Mouse (Mus musculus) frontal cortex, adult 2 months (tissue): ENCODE results near the gene Fntb. TPM values are rescaled to one million over a fixed set of nuclear protein-coding genes. Genes with fewer than 3 reads are reported as not detected.

ENCODE experiments used
- DNase-seq, 2 experiments: peaks; one replicate each; pipeline ENCODE4 v3.0.0; 2022; ENCODE audit warnings: low spot score in 1 of 2; ENCODE audit errors: extremely low spot score in 1 of 2
- polyA plus RNA-seq: library from polyadenylated mRNA; depleted of rRNA; stranded (reverse); fragments of >200 nt; gene quantifications from 2 replicates; pipeline ENCODE4 v1.2.3, GENCODE M21; 2012

The Fntb gene
- polyA plus RNA-seq, 1 experiment, result 28.4 TPM

DNA sequence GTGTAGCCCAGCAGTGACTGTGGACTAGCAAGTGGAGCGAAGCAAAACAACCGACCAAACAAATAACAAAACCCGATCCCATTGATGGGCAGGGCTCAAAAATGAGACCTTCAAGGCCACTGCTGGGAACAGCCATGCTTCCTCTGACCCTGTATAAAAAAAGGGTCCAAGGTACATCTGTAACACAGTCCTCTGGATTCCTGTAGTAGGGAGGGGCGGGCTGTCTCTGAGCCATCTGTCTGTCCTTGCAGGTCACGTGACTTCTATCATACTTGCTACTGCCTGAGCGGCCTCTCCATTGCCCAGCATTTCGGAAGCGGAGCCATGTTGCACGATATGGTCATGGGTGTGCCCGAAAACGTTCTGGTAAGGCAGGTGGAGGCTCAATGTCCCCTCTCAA, 150.8 kb downstream of the Fntb start:
- no peak for DNase-seq

DNA sequence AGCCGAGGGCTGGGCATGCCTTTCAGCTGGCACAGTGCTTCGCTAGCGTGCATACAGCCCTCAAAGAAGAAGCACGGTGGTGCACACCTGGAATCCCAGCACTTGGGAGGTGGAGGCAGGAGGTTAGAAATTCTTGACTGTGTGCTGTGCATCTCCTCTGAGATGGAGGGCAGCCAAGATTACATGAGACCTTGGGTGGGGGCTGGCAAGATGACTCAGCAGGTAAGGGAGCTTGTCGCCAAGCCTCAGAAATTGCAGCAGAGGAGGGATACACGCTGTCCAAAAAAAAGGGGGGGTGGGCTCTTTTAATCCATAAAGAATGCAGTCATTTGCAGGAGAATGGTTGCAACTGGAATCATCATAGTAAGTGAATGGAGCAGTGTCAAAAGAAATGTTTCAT, 152.7 kb downstream of the Fntb start:
- no peak for DNase-seq

DNA sequence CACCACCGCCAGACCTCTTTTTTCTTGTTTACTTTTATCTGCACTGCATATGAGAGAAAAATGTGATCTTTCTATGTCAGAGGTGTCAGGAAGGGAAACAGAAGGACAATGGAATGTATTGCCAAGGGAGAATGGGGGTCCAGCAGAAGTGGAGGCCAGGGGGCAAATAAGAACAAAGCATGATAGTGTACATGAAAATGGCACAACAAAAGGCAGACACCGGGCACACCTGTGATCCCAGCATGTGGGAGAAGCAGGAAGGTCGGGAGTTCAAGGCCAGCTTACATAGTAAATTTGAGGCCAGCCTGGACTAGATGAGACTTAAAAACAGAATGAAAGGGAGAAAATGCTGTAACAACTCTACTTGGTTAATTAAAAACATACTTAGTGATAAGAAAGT, 153.5 kb downstream of the Fntb start:
- DNase-seq, result no peak

DNA sequence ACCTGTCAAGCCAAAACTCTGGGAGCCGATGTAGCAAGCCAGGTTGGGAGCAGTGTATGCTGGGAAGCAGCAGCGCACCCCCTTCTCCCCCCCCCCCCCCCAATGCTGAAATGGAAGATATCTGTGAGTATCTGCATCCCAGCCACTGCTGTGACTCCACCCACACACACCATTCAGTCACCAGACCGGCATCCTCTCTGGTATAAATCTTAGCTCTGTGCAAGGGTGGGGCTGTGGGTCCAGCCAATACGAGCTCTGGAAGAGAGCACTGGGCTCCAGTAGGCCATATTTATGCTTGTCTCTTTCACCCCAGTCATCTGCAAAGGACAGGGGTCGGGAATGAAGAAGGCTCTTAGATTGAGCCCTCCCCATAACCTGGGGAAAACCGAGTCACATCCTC, 155.0 kb downstream of the Fntb start:
- no peak for DNase-seq

DNA sequence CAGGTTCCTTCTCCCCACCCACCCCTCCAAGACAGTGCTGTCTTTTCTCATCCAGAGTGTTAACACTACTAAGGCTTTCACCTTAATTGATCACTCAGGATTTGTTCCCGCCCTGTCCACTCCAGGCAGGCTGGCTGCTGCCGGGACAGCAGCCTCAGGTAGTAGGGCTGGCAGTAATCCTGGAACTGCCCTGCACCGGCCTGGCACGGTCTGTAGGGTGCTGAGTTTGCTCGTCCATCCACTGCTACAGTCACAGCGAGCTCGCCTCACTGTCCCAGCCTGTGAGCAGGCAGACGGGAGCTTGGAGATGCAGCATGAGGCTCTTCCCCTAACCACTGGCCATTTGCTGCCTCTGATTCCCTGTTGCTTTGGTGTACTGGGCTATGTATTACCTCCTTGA, 155.6 kb downstream of the Fntb start:
- no peak for DNase-seq

DNA sequence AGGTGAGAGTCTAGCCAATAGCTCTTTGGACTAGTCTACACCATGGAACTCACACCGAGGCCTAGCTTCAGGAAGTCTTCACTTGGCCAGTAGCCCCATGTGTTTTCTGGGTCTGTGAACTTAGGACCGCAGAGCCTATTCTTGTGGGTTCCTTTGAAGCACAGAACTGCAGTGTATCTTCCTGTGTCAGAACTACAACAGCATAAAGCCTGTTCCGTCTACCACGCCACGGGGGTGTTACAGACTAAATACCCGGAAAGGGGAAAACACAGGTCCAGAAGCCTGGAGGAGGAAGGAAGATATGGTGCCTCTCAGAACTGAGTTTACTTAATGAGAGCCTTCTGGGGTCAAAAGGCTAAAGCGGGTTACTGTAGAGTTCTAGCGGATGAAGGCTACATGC, 157.7 kb downstream of the Fntb start:
- DNase-seq, result no peak

DNA sequence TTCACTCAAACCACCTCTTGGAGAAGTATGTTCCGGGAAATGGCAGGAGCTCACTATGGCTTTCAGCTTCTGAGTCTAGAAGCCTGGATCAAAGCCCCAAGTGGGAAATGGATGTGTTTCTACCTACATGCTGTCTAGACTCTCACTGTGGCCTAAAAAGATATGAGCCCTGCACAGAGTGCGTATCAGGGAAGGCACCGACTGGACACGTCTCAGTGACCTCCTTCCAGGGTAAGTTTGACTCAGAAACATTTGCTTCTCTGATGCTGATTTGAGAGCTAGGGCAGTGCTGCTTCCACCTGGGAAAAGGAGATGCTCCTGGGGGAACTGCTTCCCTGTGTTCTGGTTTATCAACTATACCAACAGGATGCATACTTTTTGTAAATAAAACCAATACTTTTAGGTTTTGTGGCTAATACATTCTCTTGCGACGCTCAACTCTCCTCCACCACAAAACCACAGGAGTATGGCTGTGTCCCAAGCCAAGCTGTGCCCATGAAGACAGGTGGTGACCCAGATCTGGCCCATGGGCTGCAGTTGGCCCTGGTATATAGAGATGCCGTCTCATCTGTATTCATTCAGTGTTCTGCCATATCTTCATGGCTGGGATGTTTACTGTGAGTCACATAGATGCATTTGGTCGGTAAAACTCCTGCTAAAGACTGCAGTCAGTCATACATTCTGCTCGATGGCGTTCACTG, 159.7 kb downstream of the Fntb start:
- DNase-seq, result no peak

DNA sequence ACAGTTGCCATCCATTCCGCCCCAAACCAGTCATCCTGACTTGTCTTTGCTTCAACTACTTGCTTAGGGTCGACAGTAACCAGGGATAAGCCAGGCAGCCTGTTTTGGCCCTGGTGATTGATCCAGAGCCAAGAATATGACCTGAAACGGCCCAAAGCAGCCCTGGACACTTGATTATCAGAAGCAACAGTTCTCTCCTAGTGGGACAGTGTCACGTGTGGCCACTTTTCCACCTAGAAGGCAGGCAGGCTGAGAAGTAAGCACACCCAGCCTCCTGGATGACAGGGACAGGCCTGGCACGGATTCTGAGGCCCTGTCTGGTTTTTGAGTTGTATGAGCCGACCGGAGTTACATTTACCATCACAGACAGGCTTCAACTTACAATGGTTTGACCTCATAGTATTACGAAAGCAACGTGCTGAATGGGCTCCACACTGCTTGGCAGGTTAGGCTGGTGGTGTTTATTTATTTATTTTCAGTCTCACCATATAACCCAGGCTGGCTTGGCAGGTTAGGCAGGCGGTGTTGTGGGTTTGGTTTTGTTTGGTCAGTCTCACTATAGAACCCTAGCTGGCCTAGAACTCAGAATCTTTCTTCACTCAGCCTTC, 161.1 kb downstream of the Fntb start:
- DNase-seq, result no peak

DNA sequence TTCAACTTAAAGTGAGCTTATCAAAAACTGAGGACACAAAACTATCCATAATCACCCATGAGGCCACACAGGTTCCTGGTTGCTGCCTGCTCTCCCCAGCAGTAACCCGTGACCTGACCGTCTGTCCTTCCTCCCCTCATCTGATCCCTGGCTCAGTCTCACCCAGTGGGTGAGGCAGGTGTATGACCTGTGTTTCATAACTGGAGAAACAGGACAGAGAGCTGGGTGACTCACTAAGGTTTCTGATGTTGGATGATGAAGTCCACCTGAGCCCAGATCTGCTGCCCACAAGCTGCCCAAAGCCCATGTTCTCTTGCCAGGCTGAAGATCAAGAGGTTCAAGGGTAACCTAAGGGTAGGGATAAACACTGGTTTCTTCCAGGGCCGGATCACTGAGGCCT, 161.6 kb downstream of the Fntb start:
- no peak for DNase-seq

DNA sequence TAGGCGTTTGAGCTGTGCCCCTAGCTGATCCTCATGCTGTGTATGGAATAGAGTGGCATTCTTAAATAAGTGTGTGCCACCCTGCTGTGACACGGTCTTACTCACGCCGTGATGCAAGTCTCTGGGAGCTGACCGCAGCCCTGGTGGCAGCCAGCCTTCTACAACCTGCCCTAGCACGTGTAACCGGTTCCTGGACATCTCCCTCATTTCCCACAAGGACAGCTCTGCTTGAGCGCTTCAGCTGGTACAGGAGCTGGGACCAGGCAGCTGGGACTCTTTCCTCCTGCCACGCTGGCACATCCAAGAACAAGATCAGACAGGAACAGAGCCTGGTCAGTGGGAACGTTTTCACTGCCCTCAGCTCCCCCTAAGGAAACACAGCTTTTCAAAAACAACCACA, 162.2 kb downstream of the Fntb start:
- DNase-seq, result no peak

DNA sequence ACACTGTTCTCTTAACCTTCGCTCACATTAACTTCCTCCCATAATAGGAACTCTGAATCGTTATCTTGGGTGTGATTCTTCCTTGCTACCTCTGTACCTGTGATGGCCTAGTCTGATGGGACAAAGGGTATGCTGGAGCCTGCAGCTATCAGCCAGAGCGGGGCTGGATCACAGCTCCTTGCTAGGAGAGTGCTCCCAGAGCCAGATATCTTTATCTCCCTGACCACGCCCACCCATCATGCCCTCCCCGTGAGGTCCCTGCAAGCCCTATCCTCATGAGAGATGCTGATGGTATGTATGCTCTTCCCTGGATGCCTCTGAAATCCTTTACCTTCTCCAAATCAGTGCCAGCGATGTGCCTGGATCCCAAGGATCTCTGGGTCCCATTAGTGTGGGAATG, 164.8 kb downstream of the Fntb start:
- DNase-seq, result no peak

DNA sequence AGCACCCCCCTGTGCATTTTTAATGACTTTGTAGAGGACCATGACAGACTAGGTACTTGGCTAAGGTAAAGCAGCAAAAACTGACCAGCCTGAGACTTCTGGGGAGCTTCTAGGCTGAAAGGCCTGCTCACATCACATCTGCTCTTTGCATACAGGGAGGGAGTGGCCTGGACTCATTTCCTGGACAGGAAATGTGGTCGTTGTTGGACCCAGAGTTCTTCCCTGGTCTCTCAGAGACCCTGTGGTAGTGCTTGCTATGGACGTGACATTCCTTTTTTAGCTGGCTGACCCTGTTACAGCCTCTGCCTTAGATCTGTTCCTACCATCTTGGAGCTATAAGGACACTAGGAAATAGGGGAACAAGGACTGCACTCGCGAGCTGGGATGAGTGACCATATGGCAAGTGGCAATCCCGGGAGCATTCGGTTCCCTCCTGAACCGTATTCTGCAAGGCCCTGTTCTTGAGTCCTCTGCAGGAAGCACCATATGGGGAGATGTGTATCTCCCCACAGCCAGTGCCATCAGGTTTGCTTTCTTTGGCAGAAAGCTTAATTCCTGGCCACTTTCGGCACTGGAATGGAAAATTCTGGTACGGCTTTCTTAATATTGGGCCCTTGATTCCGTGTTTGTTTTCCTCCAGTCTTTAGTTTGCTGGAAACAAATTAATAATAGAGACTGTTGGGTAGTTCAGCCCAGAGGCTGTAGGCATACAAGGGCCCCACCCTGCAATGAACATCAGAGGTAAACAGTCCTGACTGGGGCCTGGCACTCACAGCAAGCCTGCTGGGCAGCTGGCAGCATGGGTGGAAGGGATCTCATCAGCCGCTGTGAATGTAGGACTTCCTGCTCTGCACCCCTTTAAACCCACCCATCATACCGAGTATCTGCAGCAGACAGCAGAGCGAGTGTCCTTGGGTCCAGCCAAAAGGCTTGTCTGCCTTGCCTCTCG, 166.6 kb downstream of the Fntb start:
- DNase-seq, result no peak

DNA sequence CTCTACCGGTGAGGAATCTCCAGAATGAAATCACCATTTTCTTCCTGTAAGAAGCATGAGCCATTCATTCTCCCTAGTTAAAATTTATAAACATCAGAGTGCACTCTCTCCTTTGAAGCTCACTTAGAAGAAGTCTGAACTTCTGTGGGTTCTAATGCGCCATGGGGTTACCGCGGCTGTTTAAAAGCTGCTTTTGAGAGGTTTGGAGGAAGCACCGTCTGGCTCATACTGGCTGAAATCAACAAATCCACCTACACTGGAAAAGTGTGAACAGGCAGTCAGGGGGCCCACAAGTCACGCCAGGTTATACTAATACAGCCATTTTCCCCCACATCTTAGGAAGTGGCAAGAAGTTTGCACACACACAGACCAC, 167.3 kb downstream of the Fntb start:
- no peak for DNase-seq

DNA sequence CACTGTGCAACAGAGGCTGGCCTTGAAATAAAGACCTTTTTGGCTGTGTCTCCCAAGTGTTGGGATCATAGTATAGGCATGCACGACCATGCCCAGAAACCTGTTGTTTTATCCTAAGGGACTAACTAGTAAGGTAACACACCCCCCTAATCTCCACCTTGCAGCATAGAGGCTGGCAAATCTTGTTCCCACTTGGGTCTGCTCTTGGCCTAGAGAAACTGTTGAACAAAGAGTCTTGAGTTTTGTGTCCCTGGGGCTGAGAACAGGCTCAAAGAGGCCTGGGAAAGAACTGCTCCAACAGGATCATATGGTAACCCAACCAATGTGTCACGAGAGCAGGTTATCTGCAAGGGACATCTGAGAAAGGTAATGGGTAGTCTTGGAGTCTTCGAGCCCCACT, 169.0 kb downstream of the Fntb start:
- no peak for DNase-seq

DNA sequence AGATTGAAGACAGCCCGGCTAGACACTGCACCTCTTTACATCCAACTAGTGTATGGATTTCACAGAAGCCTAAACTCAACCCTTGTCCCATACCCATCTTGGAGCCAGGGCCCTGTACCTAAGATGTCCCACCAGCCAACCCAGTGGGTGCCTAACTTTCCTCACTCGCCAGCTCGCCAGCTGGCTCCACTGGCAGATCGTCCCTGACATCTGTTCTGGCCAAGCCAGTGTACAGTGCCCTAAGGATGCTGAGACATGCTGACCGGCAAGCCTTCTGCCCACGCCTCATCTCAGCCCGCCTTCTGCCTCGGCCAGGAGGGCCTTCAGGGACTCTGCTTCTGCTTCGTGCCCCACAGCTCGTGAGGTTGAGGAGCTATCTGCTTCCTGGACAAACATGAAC, 170.8 kb downstream of the Fntb start:
- no peak for DNase-seq

DNA sequence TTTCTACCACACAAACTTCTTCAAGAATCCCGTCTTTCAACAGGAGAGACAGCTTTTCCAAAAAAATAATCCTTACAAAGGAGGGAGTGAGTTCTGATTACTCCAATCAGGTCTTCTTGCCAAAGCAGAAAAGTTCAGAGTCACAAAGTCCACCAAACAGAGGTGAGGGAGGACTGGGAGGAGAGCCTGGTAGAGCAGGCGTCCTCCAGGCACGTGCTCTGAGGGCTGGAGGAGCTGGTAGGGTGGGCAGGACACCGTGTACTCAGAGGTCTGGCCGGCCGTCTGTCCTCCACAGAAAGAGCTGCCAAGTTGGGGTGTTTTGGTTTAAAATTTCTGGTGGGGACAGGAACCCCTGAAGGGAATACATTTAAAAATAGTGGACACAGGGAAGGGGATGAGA, 172.6 kb downstream of the Fntb start:
- no peak for DNase-seq

DNA sequence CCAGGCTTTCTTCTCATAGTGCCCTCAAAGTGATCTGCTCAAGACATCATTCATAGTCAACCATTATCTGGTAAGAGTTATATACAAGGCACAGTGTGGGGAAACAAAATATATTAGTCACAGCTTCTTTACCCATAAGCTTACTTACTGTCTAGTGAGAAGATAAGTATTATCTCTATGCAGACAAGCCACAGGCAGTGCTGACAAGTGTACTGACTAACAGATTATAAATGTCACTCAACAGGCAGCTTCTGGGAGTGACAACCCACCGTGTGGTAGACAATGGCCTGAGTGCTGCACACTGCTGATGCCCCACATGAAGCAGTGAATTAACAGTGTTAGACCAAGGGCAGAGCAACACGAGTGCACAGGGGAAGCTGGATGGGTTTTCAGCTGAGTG, 176.1 kb downstream of the Fntb start:
- DNase-seq, result no peak

DNA sequence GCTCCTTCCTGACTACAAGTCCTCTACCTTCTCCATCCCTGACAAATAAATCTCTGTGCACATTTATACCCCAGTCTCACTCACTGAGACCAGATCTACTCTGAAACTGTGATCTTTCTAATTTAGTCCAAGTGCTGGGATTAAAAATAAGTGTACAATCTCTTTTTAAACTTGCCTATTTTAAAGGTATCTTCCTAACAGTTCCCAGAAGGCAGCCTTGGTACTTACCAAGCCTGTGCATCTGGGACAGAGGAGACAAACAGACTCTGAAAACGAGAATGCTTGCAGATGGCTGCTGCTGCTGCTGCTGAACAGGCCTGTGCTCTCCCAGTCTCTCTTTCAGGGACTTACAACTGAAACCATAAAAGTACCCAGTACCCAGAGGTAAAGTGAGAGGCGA, 177.1 kb downstream of the Fntb start:
- DNase-seq, result no peak

DNA sequence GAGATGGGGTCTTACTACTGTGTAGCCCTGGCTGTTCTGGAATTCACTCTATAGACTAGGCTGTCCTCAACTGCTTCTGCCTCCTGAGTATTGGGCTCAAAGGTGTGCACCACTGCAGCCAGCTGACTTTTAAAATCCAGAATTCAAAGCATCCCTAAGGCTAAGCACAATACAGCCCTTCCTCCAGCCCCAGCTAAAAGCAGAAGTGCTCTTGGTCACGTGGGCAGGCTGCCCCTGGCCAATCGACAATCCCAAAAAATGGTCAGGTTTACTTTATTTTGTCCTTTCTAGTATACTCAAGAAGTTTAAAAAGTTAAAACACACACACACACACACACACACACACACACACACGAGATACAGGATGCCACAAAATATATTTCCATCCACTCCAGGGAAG, 177.7 kb downstream of the Fntb start:
- DNase-seq, result no peak

DNA sequence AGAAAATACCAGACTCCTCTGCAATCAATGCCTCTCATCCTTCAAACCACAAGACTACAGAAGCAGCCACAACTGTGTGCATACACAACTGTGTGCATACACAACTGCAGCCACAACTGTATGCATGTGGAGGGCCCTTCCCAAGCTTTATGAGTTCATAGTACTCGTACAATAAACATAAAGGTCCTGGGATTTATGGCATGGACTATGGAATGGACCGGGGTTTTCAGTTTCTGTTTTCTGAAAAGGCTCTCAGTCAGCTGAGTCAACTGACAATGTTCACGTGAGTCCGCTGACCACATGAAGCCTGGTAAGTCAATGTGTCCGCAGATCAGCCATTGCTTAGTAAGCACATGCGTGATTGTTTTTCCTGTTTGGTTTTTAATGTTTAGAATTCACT, 178.1 kb downstream of the Fntb start:
- no peak for DNase-seq

DNA sequence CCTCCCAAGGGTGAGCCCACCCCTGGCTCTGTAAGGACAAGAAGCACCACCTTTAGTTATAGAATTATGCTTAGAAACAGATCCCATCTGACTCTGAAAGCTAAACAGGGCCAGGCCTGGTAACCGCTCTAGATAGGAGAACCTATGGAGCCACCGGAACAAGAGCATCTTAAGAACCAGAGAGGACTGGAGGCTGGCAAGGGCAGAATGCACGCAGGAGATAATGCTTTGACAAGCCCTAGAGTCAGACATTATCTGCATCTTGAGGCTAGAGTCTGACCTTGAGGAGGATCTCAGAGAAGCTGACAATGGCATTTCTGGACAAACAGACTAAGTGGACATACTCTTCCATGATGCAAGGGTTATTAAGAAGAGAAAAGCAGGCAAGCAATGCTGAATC, 182.1 kb downstream of the Fntb start:
- DNase-seq, result no peak

DNA sequence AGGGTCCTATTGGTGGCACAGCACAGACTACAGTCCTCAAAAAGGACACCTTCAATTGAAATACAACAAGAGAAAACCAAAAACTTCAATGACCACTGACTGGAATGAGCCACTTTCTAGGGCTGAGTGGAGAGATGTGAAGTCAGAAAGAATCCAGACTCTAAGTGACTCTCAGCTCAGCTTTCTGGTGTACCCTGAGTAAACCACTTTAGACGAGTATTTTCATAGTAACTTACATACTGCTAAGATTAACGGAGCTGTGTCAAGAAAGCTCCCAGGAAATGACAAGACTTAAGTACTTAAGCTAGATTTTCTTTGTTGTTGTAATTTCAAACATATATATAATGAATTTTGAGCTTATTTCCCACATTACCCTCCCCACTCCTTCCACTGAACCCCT, 182.8 kb downstream of the Fntb start:
- no peak for DNase-seq
